Mouse (Mus musculus): ENCODE data around the gene Igfbp5.

The Igfbp5 gene

DNA sequence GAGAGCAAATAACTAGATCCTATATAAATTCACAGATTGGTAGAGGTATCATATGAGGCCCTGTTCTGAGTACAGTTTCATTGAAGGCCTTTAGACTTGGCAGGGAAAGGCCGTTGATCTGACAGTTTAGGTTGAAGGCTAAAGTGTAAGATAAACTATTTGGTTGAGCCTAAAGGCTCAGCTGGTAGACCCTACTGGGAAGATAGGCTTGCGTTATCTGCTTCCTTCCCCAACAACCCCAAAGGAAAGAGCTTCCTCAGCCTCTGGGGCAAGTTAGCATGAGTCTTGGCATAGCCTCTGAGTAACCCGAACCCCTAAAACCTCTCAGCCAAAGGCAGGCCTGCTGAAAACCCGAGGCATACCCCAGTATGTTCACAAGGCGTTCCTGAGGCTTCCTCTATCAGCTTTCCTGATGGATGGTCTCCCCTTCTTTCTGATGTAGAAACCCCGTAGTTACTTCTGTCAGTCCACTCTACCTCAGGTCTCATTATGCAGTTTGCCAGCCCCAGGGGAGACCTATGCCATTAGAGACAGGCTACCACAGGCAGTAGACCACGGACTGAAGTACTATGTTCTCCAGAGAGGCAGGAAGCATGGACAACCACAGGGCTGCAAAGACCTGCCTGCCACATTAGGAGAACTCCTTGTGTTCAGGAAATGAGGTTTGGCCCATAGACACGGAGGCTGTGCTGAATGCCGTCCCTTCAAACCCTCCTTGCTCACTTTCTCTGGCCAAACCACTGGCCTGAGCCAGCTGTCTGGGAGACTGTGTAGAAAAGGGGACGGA lies 6.1 kb downstream of the Igfbp5 start:
- DNase-seq (ENCODE audit: low spot score), result no peak

DNA sequence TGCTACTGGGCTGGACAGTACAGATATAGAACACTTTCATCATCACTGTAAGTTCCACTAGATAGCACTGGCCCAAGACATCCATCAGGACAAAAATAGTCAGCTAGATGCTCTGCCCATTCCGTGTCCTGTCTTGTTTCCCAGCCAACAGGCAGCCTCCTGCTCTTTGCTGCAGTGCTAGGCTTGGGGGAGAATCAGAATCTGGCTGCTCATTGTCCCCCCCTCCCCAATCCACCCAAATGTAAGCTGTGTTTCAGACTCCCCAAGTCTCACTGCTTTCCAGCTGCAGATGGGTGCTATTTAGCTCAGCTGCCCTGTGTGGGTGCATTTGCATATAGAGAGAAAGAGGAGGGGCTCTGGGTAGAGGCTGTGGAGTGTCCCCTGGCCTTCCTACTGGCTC lies 7.3 kb downstream of the Igfbp5 start:
- DNase-seq (ENCODE audit: low spot score), result no peak

DNA sequence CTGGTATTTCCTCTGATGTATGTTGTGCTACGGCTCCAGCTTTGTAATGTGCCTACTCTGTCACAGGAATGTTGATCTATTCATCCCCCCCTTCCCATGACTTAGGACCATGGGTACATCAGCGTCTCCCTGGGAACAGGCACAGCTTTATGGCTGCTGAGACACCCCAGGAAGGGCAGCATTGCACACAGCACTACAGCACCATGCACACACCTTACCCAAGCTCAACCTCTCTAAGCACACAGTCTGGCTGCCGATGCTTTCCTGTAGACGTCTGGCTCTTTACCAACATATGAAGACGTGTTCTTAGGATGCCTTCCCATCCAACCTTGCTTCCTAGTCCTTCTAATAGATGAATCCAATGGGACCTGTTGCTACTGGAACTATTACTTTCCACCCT lies 8.3 kb downstream of the Igfbp5 start:
- no peak for DNase-seq (ENCODE audit: low spot score)

DNA sequence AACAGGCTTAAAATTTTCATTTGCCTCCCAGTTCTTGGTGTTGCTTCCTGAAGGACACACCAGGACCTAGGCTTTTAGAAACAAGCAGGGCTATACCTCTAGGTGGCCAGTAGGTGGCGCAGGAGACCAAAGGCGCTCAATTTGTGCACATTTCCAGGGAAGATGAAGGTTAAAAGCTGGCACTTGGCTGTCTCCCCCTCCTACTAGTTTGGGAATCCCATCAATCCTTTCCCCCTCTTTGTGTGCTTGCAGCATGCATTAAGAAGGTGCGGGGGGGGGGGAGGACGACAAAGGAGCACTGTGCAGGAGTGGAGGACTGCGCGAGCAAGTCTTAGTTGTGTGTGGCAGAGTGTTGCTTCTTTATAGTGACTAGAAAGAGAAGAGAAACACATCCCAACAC lies 8.8 kb downstream of the Igfbp5 start:
- peak; percentile 68 for DNase-seq (ENCODE audit: low spot score)

DNA sequence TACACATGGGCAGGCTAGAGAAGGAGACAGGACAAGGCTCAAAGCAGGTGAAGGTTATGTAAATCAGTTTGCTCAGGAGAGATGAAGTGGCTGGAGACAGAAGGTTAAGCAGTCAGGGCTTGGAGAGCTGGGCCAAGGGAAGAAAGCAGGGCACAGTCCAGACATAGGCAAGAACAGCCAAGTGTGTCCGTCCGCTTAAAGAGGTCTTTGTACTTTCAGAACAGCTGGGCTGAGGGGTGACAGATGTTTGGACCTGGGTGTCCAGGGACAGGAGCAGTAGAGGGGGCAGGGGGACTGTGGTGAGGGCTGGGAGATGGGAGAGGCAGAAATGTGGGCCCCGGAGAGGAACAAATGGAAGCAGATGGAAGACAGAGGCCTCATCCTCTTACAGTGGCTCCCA lies 10.4 kb downstream of the Igfbp5 start:
- no peak for DNase-seq (ENCODE audit: low spot score)

DNA sequence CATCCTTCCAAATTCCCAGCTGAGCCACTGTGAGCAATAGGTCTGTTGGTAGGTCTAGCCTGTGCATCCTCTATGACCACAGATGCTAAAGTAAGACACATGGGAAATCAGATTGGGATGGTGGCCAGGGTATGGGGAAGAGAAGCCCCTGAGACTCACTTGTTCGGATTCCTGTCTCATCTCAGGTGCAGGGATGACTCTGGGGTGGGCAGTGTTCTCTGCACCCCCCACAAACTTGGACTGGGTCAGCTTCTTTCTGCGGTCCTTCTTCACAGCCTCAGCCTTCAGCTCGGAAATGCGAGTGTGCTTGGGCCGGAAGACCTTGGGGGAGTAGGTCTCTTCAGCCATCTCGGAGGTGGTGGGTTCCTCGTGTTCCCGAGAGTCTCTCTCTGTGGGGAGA lies 11.0 kb downstream of the Igfbp5 start:
- DNase-seq (ENCODE audit: low spot score), result no peak

DNA sequence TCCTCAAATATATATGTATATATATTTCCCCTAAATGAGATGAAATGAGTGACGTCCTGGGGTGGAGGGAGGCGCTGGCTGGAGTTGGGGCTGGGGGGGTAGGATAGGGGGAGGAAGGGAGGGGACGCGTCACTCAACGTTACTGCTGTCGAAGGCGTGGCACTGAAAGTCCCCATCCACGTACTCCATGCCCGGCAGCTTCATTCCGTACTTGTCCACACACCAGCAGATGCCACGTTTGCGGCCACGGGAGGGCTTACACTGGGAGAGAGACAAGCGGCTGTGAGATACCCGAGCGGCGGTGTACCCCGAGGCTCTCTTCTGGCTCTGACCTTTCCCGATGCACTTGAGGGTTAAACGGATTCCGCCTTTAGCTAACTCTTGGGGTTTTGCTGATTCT lies 12.4 kb downstream of the Igfbp5 start:
- DNase-seq (ENCODE audit: low spot score), result no peak

DNA sequence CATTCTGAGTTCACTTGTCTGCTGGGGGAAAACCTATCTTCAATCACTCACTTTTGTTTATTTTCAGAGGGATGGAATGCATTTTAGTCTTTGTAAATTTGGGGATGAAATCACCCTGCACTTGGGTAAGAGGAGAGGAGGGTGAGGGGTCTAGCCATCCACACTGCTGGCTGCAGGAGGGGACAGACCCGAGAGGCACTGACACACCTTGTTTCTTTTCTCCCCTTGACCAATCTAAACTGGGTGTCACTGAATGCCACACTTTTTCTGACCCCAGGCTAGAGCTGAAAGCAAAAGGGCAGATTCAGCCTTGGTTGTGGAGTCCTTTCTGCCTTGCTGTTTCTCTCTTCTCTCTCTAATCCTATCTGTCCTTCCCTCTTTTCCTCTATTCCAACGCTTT lies 13.0 kb downstream of the Igfbp5 start:
- DNase-seq (ENCODE audit: low spot score), result no peak

DNA sequence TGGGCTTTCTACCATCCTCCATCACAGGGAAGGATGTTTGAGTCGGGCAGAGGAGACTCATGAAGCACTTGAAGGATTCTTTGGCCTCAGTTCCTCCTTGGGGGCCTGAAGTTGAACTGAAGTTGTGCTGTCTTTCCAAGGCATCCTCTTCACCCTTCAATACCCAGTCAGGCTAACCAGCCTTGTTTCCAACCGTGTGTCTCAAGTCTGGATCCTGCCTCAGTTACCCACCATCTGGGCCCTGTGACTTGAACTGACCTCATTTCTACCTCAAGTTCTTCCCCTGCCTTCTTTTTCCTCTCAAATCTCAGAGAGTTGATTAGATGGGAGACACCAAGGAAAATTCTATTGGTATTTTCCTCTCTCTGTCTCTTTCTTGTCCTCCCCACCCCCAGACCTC lies 14.2 kb downstream of the Igfbp5 start:
- DNase-seq (ENCODE audit: low spot score), result no peak

DNA sequence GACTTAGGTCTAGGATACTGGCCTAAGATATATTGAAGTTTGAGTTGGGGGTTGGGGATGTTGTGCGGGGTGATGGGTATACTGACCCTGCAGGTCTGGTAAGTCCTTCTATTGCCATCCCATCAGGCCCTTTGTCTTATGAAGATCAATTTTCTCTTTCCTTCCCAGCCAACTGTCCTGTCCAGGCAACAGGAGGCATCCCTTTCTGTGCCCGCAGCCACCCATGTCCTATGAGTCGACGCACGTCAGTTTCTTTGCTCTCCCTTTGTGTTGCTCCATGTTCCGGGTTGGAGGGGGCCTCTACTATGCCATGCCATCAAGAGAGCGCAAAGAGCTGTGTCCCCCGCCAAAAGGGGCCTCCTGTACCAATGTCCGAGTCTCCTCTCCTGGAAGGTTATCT lies 14.7 kb downstream of the Igfbp5 start:
- no peak for DNase-seq (ENCODE audit: low spot score)

DNA sequence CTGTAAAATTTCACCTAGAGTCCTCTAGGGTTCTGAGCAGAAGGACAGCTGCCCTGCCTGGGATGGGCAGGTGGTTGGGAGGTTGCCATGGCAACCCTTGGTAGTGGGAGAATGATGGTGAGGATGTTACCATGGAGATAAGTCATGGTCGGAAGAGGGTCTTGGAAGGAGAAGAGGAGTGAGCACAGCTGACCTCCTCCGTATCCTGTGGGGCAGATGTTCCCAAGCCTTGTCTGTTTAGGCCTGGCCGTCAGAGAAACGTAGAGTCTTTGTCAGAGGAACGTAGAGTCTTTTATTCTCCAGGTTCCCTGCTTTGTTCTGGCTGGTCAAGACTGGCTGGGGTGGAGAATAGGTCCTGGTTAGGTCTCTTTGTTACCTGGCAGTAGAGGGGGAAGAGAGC lies 15.8 kb downstream of the Igfbp5 start:
- no peak for DNase-seq (ENCODE audit: low spot score)

DNA sequence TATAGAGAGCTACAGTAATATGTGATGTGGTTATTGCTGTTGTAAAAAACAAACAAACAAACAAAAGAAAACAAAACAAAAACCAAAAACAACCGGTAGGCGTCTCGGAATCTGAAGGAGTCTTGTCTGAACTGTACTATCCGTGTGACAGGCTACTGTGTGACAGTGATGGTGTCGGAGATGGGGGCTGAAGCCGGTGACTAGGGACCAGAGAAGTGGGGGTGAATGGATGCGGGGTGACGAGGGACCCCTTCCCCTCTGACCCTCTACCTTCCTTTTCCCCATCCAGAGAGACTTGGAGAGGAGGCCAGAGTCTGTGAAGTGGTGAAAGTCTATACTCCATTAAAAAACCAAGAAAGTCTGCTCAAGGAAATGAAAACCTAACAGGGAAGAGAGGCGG lies 16.4 kb downstream of the Igfbp5 start:
- no peak for DNase-seq (ENCODE audit: low spot score)

DNA sequence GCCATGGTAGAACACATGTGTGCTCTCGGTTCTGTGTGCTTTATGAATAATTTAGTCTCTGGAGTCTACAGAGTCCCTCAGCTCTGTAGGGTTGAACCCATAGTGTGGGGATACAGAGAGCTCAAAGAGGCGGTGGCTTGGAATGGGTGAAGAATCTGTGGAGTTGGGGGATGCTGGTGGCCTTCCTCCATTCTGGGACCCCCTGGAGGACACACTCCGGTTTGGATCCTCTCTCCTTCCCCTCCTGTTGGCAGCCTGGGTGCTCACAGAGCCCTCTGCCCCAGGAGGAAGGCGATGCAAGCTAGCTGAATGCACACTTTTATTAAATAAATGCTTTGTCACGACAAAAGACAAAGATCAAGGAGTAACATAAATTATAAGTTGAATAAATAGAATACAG lies 17.1 kb downstream of the Igfbp5 start:
- no peak for DNase-seq (ENCODE audit: low spot score)

DNA sequence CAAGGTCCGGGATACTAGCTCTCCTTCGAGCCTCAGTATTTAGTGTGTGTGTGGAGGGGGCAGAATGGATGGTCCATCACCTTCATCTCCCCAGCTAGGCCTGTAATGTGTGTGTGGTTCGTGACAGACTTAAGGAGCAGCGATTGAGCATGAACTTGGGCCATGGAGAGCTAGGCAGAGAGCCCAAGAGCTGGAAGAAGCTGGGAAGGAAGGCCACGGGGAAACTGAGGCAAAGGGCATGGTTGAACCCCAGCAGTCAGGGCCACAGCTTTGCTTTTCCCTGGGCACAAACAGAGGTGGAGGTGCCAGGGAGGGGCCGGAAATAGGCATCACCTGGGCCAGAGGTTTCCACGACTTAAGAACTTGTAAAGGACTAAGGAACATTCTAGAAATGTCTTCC lies 17.5 kb downstream of the Igfbp5 start:
- DNase-seq (ENCODE audit: low spot score), result no peak

DNA sequence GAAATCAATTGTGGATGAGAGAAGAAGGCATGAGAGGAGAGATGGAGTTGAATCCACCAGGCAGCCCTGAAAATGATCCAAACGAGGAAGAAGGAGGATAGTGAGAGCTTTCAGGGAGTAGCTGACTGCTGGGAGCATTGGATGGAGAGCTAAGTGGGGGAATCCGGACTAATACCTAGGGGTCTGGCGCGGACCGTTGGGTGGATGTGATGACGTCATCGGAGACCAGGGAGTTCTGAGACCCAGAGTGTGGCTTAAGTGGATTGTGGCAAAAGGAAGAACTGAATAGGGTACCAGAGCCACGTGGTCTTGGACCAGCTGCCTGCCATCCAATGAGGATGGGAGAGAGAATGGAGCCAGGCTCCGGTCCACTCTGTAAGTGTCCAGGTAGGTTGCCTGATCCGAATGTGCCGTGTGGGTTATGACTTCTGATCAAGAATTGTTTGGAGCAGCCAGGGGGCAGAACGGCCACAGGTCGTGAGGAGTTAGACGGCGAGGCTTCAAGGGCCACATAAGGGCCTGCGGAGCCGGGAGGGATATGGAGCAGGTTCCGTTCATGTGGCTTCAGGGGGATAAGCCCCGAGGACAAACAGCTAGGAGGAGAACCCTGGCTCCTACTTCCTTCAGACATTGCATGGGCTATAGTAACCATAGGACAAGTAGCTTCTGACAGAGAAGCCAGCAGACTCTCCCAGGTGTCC lies 18.3 kb downstream of the Igfbp5 start:
- DNase-seq (ENCODE audit: low spot score), result no peak

DNA sequence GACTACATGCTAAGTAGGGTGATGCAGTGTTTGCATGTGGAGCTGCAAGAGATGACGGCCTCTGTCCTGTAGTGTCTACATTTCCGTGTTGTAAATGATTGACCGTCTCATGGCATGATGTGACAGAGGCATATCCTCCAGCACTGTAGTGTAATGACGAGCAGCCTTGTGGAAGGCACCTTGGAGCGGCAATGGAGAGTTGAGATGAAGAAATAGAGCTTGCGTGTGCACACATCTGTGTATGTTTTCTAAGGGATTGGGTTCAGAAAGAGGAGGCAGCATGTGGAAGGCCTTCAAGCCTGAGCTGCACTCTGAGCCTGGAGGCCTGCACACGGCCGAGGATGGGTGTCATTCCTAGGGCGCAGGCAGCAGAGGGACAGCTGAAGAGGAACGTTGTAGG lies 19.0 kb downstream of the Igfbp5 start:
- no peak for DNase-seq (ENCODE audit: low spot score)

DNA sequence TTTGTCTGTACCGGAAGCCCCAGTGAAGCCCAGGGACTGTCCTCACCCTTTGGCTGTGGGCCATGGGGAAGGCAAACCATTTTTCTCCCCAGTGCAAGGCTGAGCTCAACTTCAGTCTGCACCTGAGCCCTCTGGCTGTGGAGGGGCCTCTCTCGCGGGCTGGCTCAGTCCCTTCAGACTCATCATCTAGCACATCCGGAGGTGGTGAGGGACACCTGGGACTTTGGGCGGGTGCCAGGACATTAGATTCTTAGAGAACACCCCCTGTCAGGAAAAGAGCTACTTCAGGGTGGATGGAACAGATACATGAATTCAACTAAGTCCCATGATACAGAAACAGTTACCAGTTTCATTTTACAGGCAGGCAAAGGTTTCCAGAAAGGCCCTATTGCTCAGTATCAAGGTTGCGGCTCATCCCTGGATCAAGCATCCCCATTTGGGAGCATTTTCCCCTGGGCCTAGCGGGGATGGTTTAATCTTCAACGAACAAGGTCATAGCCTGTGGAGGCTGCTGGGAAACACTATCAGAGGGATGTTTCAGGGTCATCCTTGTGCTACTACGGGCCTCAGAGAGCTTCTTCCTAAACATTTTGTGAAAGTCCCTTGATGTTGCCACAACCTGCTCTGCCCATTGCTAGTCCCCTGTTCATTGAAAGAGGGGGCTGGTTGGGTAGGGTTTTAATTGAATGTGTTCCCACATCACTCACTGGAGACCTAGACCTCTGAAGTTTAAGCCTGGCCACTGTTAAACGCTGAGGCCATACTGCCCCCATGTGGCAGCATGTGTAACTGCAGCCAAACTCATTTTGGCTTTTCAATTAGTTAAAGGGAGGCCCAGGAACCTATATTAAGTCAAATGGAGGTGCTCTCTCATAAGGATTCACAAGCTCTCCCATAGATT lies 20.1 kb downstream of the Igfbp5 start:
- DNase-seq (ENCODE audit: low spot score), result peak; percentile 64

DNA sequence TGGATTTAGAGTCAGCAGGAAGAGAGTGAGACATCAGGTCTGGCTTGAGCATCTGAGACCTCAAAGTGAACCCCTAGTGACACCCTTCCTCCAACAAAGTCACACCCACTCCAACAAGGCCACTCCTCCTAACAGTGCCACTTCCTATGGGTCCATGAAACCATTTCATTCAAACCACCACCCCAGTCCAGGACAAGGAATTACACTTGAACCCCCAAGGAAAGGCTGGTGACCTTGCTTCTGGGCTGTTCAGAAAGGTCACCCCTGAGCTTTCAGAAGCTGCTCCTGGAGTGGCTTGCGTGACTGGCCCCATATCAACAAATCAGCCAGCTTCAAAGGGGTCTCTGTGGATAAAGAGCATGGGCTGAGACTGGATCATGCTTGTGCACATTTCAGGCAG lies 20.9 kb downstream of the Igfbp5 start:
- no peak for DNase-seq (ENCODE audit: low spot score)

DNA sequence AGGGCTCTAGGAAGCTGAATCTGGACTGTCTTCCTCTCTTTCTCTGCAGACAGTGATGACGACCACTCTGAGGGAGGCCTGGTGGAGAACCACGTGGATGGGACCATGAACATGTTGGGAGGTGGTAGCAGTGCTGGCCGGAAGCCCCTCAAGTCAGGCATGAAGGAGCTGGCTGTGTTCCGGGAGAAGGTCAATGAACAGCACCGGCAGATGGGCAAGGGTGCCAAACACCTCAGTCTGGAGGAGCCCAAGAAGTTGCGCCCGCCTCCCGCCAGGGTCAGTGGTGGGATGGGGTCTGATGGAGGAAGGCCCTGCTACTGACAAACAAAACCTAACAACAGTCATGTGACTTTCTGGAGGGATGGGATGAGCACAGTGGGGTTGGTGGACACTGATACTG lies 25.6 kb downstream of the Igfbp5 start:
- no peak for DNase-seq (ENCODE audit: low spot score)

DNA sequence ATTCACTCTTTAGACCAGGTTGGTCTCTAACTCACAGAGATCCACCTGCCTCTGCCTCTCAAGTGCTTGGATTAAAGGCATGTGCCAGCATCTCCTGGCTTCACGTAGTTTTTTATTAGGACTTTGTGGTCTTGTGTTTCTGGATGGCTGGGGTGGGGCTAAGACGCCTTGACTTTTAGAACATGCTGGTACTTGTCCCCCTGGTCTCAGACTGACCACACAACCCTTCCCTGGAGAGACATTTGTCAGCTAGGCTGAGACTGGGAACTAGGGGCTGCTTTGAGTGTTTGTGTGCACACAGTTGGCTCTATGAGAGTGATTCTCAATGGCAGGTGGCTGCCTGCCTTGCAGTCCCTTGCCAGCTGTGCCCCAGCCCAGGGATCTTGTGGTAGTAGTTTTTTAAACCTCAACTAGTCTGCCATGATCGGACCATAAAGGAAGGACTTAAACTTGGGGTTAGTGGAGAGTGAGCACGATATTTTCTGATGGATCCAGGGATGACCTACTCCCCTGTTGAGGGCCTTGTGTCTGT lies 26.8 kb downstream of the Igfbp5 start:
- no peak for DNase-seq (ENCODE audit: low spot score)

DNA sequence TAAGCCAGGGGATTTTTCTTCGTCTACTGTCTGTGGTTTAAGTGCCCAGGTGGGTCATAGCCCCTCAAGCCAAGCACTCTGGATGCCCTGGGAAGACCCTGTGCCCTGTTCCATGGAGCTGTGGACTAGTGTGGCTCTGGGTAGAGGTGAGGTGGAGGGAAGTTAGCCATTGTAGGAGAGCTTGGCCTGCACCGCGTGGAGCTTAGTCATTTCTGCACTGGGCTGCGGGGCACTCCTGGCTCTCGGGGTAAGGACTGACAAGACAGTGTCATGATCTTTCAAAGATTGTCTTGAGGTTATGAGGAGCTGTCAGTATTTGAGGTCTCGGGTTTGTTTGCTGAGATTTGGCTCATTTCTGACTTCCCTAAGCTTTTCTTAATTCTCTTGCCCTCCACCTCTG lies 30.0 kb downstream of the Igfbp5 start:
- no peak for DNase-seq (ENCODE audit: low spot score)

DNA sequence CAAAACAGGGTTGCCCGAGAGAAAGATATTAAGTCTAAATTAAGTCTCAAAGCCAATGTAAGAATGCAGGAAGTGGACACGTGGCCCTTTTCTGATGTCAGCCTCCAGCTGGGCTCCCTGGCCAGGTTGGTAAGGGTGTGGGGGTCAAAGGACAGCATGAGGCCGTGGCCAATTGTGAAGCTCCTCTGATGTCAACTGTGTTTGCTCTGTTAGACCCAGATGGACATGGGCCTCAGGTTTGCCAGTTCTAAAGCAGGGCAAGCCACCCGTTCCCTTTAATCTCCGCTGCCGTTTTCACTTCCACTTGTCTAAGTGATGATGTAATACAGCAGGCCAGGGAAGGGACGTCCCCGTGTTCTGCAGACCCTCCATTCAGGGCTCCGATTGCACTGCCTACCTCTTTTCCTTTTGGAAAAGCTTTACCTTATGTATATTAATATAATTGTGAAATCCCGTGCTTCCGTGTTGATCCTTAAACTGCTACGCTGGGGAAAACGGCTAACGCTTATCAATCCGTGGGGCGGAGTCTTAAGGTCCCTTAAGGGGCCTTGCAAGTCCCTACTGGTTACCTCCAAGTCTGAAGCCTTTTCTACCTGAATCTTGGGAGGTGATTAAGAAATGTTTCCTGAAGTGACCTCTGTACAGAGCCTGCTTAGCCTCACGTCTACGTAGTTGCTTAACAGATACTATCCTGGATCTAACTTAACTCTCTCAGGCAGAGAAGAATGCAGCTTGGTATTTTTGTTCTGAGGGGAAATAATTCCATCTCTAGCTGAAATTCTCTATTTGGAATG lies 31.8 kb downstream of the Igfbp5 start:
- DNase-seq (ENCODE audit: low spot score), result no peak

Measured in adipocyte (in vitro differentiated cells).